25 mouse cellular contexts compared by ENCODE assay signal in genomic region chr17:60267247-60268216, GRCm38 (mm10).
DNase-seq lines count a peak whose midpoint lies in the region; ATAC-seq lines count a peak whose summit lies in the region.
"Had no signal": no experiment of that assay in that cellular context is flagged by ENCODE, and none has a peak within 500 bp of the region (broad histone marks: within the 10 kb centered on the region; RNA-seq: fewer than 3 reads in every experiment).

No protein-coding gene starts in this region.

- H3K36me3 ChIP-seq in hindbrain, embryonic 13.5 days, result no peaks in the 10 kb centered on the region
- no peaks in the 10 kb centered on the region for H3K36me3 ChIP-seq in hindbrain, embryonic 10.5 days
- no peaks in the 10 kb centered on the region for H3K36me3 ChIP-seq in forebrain, embryonic 12.5 days (replicated peaks)
- no peaks in the 10 kb centered on the region for H3K36me3 ChIP-seq in forebrain, embryonic 16.5 days (ENCODE audit: control insufficient read depth, insufficient read depth)
- no peaks in the 10 kb centered on the region for H3K36me3 ChIP-seq in neural tube, embryonic 15.5 days
- no peaks in the 10 kb centered on the region for H3K36me3 ChIP-seq in heart, embryonic 10.5 days
- H3K36me3 ChIP-seq: embryonic facial prominence, embryonic 12.5 days; intestine, embryonic 15.5 days had no signal

- no peak for DNase-seq in hindbrain, embryonic 10.5 days (ENCODE audit: low spot score)
- DNase-seq in heart, embryonic 10.5 days (ENCODE audit: low spot score), result no peak
- no peak for DNase-seq in lung, adult 18-20 months
- DNase-seq: B cell, adult 2 months; cerebellum, adult 2 months; cerebellum, postnatal 36 days; gastrocnemius, postnatal 10 days; heart, adult 18-20 months; heart, postnatal 36 days; kidney, adult 9 months; kidney, postnatal 4 days; layer of hippocampus, adult 9-11 months; left cerebral cortex, postnatal 4 days; liver; lung, postnatal 10 days; right cerebral cortex, postnatal 4 days; thymus, postnatal 14 days had no signal

- peaks cover 6% of the 10 kb centered on the region; the same call in 1 of the 2 replicates for H3K4me1 ChIP-seq in hindbrain, embryonic 13.5 days (replicated peaks)
- no peaks in the 10 kb centered on the region for H3K4me1 ChIP-seq in hindbrain, embryonic 10.5 days (replicated peaks)
- H3K4me1 ChIP-seq in forebrain, embryonic 12.5 days, result no peaks in the 10 kb centered on the region; the same call in 1 of the 2 replicates
- H3K4me1 ChIP-seq in forebrain, embryonic 16.5 days (replicated peaks; ENCODE audit: control insufficient read depth, insufficient read depth, low read length), result peaks cover 2% of the 10 kb centered on the region; the same call in 1 of the 2 replicates
- 0 out of 2 replicates have a peak, but pooled peaks cover 2% of the 10 kb centered on the region for H3K4me1 ChIP-seq in neural tube, embryonic 15.5 days
- no peaks in the 10 kb centered on the region for H3K4me1 ChIP-seq in heart, embryonic 10.5 days
- H3K4me1 ChIP-seq: embryonic facial prominence, embryonic 12.5 days; intestine, embryonic 15.5 days had no signal

- ATAC-seq in hindbrain, embryonic 13.5 days (ENCODE audit: low FRiP score), result no peak
- ATAC-seq in forebrain, embryonic 12.5 days (ENCODE audit: low FRiP score), result peak; percentile 82
- peak; percentile 92 for ATAC-seq in forebrain, embryonic 16.5 days
- ATAC-seq in neural tube, embryonic 15.5 days (ENCODE audit: low FRiP score), result no peak
- ATAC-seq: intestine, embryonic 15.5 days had no signal

- H3K9ac ChIP-seq in hindbrain, embryonic 13.5 days, result no peak overlapping the region
- H3K9ac ChIP-seq in forebrain, embryonic 12.5 days, result no peak overlapping the region
- H3K9ac ChIP-seq in forebrain, embryonic 16.5 days (replicated peaks; ENCODE audit: low read depth, low read length), result no peak overlapping the region
- no peak overlapping the region for H3K9ac ChIP-seq in neural tube, embryonic 15.5 days (replicated peaks)
- H3K9ac ChIP-seq: embryonic facial prominence, embryonic 12.5 days; intestine, embryonic 15.5 days had no signal

- H3K4me3 ChIP-seq in hindbrain, embryonic 13.5 days, result no peak overlapping the region
- no peak overlapping the region for H3K4me3 ChIP-seq in hindbrain, embryonic 10.5 days
- H3K4me3 ChIP-seq in forebrain, embryonic 12.5 days (replicated peaks), result no peak overlapping the region
- peak overlapping the region; percentile 17; the same call in 1 of the 2 replicates for H3K4me3 ChIP-seq in forebrain, embryonic 16.5 days (replicated peaks; ENCODE audit: low read length)
- H3K4me3 ChIP-seq in neural tube, embryonic 15.5 days (replicated peaks), result no peak overlapping the region
- no peak overlapping the region for H3K4me3 ChIP-seq in heart, embryonic 10.5 days
- H3K4me3 ChIP-seq: embryonic facial prominence, embryonic 12.5 days; erythroblast, embryonic 14.5 days; intestine, embryonic 15.5 days; left cerebral cortex, adult 2 months had no signal

- H3K27ac ChIP-seq in hindbrain, embryonic 13.5 days, result no peak overlapping the region
- no peak overlapping the region for H3K27ac ChIP-seq in hindbrain, embryonic 10.5 days
- no peak overlapping the region for H3K27ac ChIP-seq in forebrain, embryonic 12.5 days
- no peak overlapping the region for H3K27ac ChIP-seq in forebrain, embryonic 16.5 days (ENCODE audit: low read length)
- H3K27ac ChIP-seq in neural tube, embryonic 15.5 days (replicated peaks), result peak overlapping the region; percentile 30; the same call in 1 of the 2 replicates
- no peak overlapping the region for H3K27ac ChIP-seq in heart, embryonic 10.5 days
- H3K27ac ChIP-seq: embryonic facial prominence, embryonic 12.5 days; intestine, embryonic 15.5 days; left cerebral cortex, adult 2 months had no signal

- 62% methylated on average over 12 of the region's 12 CpGs for WGBS in hindbrain, embryonic 13.5 days
- 82% methylated on average over 12 of the region's 12 CpGs for WGBS in hindbrain, embryonic 10.5 days
- WGBS in forebrain, embryonic 12.5 days, result 31% methylated on average over 12 of the region's 12 CpGs
- 20% methylated on average over 12 of the region's 12 CpGs for WGBS in forebrain, embryonic 16.5 days
- WGBS in neural tube, embryonic 15.5 days, result 41% methylated on average over 12 of the region's 12 CpGs
- WGBS in heart, embryonic 10.5 days, result 72% methylated on average over 12 of the region's 12 CpGs

- peak overlapping the region; percentile 30; the same call in 1 of the 2 replicates for H3K4me2 ChIP-seq in hindbrain, embryonic 13.5 days
- H3K4me2 ChIP-seq in forebrain, embryonic 12.5 days, result no peak overlapping the region
- peak overlapping the region; percentile 41 for H3K4me2 ChIP-seq in forebrain, embryonic 16.5 days (ENCODE audit: low read length)
- H3K4me2 ChIP-seq in neural tube, embryonic 15.5 days, result peak overlapping the region; percentile 23; the same call in 1 of the 2 replicates
- H3K4me2 ChIP-seq: embryonic facial prominence, embryonic 12.5 days; intestine, embryonic 15.5 days had no signal

- H3K9me3 ChIP-seq in hindbrain, embryonic 13.5 days, result no peaks in the 10 kb centered on the region
- H3K9me3 ChIP-seq in hindbrain, embryonic 10.5 days, result no peaks in the 10 kb centered on the region
- no peaks in the 10 kb centered on the region for H3K9me3 ChIP-seq in forebrain, embryonic 12.5 days
- no peaks in the 10 kb centered on the region for H3K9me3 ChIP-seq in forebrain, embryonic 16.5 days (ENCODE audit: control insufficient read depth, low read length)
- no peaks in the 10 kb centered on the region for H3K9me3 ChIP-seq in neural tube, embryonic 15.5 days (replicated peaks)
- H3K9me3 ChIP-seq in heart, embryonic 10.5 days, result no peaks in the 10 kb centered on the region
- H3K9me3 ChIP-seq: embryonic facial prominence, embryonic 12.5 days; intestine, embryonic 15.5 days had no signal

- H3K27me3 ChIP-seq in hindbrain, embryonic 13.5 days, result no peaks in the 10 kb centered on the region
- H3K27me3 ChIP-seq in hindbrain, embryonic 10.5 days (ENCODE audit: insufficient read depth, poor library complexity, severe bottlenecking), result no peaks in the 10 kb centered on the region
- no peaks in the 10 kb centered on the region for H3K27me3 ChIP-seq in forebrain, embryonic 12.5 days
- no peaks in the 10 kb centered on the region for H3K27me3 ChIP-seq in forebrain, embryonic 16.5 days (replicated peaks; ENCODE audit: control insufficient read depth, insufficient read depth, low read length)
- no peaks in the 10 kb centered on the region for H3K27me3 ChIP-seq in neural tube, embryonic 15.5 days (replicated peaks)
- H3K27me3 ChIP-seq in heart, embryonic 10.5 days (ENCODE audit: insufficient read depth, poor library complexity, severe bottlenecking), result no peaks in the 10 kb centered on the region
- H3K27me3 ChIP-seq: embryonic facial prominence, embryonic 12.5 days; intestine, embryonic 15.5 days had no signal

Comparison
In these comparisons a context has a peak if more than half of its experiments do, and no peak if none do; other contexts are left out.
1. ATAC-seq: peak in forebrain, embryonic 12.5 days (single experiment) and forebrain, embryonic 16.5 days (single experiment); none in hindbrain, embryonic 13.5 days (single experiment) and neural tube, embryonic 15.5 days (single experiment).